Mouse (Mus musculus) c-Kit-positive CD71-negative TER-119-negative erythroid progenitor cells, embryonic 14.5 days (primary cell): ENCODE data around the gene Acsbg1.
"Not testable (repeated sequence)": the region's sequence is repeated elsewhere in the genome, so short reads cannot be mapped to it uniquely, and the experiment has no call there.

Source experiments
- DNase-seq: peaks from one replicate; pipeline ENCODE4 v3.0.0-alpha.2; 2013; ENCODE audit warnings: low read depth

Gene Acsbg1

GRCm38 (mm10) chr9:54612781-54613191 lies 48.9 kb downstream of the Acsbg1 start:
- DNase-seq = no peak

GRCm38 (mm10) chr9:54604886-54605285 lies 56.8 kb downstream of the Acsbg1 start:
- DNase-seq = peak; percentile 49

GRCm38 (mm10) chr9:54604131-54604654 lies 57.5 kb downstream of the Acsbg1 start:
- no peak for DNase-seq

DNA sequence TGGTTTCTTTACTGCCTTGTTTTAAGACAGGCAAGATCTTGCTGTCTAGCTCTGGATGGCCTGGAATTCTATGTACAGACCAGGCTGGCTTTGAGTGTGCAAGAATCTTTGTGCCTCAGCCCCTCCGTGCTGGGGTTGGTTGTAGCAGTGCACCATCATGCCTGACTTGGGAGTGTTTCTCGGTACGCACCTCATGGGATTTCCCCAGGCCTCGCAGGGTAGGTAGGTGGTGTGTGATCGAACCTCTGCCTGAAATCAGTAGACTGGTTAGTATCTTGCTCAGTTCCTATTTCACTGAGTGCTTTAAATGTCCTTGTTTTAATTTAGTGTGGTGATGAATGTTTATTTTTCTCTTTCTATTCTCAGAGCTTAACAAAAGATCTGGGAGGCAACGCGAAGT lies 58.8 kb downstream of the Acsbg1 start:
- no peak for DNase-seq

DNA sequence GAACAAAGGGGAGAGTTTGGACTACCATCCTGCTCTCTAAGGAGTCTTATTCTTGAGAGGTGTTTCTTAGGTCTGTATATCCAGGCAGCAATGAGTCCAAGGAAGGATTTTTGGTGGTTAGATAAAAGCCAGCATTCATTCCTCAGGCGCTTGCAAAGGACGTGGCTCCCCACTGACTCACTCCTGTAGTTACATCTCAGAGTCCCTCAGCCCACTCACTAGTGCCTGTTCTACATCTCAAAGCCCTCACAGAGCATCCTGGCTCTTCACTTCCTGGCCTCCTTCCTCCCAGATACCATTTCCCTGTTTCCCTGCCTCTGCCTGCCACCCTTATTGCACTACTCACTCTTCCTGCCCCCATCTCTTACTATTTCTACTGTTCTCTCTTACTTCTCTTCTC lies 59.3 kb downstream of the Acsbg1 start:
- DNase-seq = no peak

- DNase-seq = no peak
Measured at GRCm38 (mm10) chr9:54596752-54597465, 64.8 kb downstream of the Acsbg1 start.

- not testable (repeated sequence) for DNase-seq
Measured at GRCm38 (mm10) chr9:54593652-54594051, 68.0 kb downstream of the Acsbg1 start.

- DNase-seq = no peak
Measured at GRCm38 (mm10) chr9:54587863-54588262, 73.8 kb downstream of the Acsbg1 start.

GRCm38 (mm10) chr9:54586199-54587061 lies 75.2 kb downstream of the Acsbg1 start, which contains the start of gene Idh3a:
Gene Idh3a, plus strand, starts transcription at chr9:54586334.
- peak; percentile 92 for DNase-seq

DNA sequence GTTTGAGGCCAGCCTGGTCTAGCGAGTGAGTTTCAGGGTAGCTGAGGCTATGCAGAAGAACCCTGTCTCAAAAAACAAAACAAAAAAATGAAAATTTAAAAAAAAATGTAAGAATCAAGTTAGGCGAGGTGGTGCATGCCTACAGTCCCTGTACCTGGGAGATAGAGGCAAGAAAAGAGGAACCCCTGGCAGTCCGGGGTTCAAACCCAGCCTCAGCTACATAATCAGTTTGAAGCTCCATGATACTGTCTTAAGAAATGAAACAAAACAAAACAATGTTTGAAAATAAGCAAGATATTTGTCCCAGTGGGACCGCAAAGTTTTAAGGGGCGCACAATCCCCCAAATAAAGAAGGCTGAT lies 75.9 kb downstream of the Acsbg1 start:
- no peak for DNase-seq

DNA sequence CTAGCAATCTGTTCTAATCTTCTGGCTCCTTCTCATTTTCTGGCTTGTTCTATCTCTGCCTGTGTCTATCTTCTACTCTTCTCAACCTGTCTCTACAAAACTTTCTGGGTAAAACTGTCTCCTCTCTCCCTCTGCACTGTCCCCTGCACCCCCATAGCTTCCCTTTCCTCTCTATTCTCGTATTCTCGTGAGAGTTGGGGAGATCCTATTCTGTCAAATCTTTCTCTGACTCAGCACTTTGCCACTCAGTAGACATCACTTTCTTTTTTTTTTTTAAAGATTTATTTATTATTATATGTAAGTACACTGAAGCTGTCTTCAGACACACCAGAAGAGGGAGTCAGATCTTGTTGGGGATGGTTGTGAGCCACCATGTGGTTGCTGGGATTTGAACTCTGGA lies 77.5 kb downstream of the Acsbg1 start:
- DNase-seq = not testable (repeated sequence)

DNA sequence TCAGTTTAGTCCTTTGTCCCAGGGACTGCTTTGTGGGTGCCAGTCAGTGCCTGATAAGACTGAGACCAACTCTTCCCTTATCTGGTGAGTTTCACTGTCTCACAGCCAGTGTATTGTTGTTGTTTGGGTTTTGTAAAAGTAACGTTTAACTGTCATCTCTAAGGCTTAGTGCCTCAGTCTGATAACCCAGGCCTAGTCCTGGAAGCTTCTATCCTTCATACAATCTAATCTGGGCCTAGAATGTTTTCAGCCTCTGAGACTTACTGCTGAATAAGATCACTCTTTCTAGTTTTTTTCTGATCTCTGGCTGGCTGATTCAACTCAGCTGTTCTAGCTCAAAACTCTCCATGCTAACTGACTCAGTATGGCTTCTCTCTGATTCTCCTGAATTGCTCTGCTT lies 78.0 kb downstream of the Acsbg1 start:
- no peak for DNase-seq

DNA sequence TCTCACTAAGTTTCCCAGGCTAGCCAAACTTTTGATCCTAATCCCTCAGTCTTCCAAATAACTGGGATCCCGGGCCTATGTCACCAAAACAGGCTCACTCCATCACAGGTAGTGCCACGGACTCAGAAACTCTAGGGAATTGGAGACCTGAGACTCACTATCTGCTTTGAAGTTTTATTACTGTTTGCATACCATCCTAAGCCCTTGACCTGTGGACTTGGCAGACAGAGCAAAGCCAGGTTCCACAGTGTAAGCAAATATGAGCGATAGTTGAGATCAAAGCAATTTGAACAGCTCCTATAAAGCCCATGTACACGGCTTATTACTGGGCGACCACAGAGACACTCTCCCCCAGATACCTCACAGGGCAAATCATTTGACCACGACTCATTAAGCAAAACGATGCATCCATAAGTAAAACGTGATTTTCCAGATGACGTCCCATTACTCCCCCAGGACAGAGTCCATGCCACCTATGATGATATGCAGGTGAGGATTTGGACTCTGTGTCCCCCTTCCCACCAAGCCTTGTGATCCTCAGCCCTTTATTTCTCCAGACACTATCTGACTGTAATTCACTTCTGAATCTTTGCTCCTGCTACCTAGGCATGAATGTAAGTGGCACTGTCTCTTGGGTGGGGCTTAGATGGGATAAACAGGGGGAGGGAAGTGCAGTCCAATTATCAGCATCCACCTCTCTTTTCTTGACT lies 90.4 kb downstream of the Acsbg1 start:
- DNase-seq = no peak

- no peak for DNase-seq
Measured at GRCm38 (mm10) chr9:54568732-54569131, 92.9 kb downstream of the Acsbg1 start.

DNA sequence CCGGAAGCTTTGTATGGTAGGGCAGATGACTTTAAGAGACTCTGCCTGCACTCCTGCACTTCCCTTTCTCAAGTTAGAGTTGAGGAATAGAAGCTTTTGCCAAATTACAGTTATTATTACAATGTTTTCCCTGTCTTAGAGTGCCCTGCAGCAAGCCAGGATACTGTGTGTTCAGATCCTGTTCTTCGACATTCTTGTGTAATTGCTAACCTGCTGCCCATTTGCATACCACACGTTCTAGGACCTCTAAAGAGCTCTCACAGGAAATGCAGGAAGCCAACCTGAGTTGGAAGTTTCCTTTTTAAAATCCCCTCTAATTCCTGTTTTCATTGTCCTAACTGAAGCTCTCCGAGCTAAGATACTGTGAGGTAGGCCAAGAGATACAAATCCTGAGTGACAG lies 94.7 kb downstream of the Acsbg1 start:
- DNase-seq = no peak

DNA sequence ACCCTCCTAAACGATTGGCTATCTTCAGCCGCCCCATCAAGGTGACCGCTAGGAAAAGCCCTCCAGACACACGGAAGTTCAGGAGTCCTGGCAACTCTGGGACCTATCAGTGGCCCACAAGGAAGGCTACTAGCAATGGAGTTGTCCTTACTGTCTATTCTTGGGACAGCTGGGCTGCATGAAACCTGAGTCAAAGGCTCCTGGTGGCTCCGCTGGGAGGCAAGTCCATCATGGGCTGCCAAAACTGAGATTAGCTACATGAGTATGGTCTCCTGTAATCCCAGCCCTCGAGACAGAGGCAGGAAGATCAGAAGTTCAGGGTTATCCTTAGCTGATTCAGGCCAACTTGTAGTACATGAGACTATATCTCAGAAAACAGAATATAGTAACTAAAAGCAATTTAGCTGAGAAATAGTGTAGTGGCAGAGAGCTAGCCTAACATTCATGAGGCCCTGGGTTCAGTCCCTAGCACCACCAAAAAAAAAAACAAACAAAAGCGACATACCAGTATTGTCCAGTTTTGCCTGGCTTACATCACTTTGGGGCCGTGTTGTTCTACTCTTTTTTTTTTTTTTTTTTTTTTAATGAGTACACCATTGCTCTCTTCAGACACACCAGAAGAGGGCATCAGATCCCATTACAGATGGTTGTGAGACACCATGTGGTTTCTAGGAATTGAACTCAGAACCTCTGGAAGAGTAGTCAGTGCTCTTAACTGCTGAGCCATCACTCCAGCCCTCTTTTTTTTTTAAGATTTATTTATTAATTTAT lies 100.7 kb downstream of the Acsbg1 start:
- DNase-seq = no peak

GRCm38 (mm10) chr9:54559771-54560471 lies 101.7 kb downstream of the Acsbg1 start, which contains the start of gene Cib2:
Gene Cib2, minus strand, starts transcription at chr9:54560218.
- DNase-seq = peak; percentile 49

GRCm38 (mm10) chr9:54558731-54559130 lies 102.9 kb downstream of the Acsbg1 start:
- DNase-seq = no peak

GRCm38 (mm10) chr9:54555044-54555443 lies 106.6 kb downstream of the Acsbg1 start:
- no peak for DNase-seq
